Mouse (Mus musculus) gastrocnemius, postnatal 25 days (tissue): ENCODE data around the gene Zfp664. TPM values are rescaled to one million over a fixed set of nuclear protein-coding genes. Genes with fewer than 3 reads are reported as not detected.

ENCODE experiments used
- DNase-seq: peaks from one replicate; pipeline ENCODE4 v3.0.0; 2022
- total RNA-seq, 2 experiments: library from RNA; stranded (reverse); gene quantifications; 1 replicate in 1 of 2; 2 replicates in 1 of 2; pipeline ENCODE4 v1.2.3; 2021

The Zfp664 gene
- total RNA-seq, 2 experiments from 2014 or later: 18.2 to 19.0 TPM

DNA sequence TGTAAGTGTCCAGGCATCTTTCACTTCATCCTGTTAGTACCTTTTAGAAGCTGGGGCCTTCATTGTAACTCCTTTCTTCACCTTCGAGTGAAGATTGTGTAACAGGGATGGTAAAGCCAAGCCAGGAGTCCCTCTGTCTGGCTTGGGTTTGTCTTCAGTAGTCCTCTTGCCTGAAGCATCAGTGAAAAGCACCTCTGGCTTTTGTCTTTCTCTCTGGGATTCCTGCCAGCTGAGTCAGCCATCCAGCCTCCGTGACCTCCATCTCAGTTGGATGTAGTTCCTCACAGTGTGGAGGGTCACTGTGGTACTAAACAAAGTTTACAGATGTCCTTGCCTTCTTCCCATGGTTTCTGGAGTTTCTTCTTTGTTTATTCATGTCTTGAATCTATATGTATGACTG is 9.5 kb downstream of the Zfp664 start:
- DNase-seq: no peak

DNA sequence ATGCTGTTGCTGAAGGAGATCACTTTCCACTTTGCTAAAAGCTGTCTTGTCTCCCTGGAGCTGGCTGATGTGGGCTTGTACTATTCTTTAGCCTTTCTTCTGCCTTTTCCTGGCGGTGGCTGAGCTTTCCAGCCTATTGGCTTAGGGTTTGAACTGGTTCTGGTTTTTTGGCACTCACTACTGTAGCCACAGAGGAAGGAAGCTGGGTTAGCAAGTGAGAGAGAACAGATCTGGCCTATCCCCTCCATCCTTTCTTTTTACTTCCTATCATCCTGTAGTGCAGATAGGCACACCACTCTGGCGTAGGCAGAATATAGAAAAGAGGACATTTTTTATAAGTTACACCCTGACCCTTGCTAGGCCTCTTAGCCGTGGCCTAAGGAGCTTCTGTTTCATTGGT is 10.6 kb downstream of the Zfp664 start:
- no peak for DNase-seq

DNA sequence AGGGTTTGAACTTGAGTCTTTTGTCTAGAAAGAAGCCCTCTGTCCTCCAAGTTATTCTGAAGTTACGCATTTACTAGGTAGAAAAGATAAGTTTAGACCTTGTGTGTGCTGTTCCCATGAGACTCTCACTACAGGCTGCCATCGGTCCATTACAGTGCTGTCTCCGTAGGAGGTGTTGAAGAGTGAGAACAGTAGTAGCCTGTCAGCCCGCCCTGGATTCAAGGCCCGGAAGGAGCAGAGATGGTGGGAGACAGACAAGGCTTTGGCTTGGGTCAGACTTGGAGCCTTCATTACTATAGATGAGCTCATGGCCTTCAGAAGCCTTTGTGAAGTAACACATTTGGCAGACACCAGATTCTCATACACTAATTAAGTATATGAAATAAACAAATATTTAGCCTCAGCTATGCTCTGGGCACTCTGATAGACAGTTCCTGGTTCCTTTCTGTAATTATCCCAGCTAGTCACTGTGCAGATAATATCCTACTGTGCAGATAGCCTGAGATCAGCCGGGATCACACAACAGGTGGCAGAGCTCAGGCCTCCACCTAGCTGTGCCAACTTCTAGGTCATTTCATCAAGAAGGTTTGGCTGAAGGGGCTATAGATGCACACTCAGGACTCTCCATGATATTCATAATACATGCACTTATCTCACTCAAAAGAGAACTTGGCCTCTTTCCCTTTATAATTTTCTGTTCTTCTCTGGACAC is 11.6 kb downstream of the Zfp664 start:
- no peak for DNase-seq

DNA sequence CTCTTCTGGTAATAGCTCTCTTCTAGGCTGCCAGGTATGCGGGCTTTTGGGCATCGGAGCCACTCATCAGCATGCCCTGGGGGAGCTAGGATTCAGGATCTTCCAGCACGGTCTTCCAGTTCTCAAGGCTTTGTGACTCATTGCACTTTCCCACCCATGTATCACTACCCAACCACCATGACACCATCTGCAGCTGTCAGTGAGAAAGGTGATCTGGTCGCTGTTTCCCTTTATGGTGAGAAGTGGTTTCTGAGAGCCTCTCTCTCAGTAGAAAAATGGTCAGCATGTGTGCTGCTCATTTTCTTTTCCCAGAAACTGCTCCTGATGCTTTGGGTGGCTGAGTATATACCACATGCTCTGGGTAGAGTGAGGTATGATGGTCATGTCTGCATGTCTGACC is 16.8 kb downstream of the Zfp664 start:
- no peak for DNase-seq

DNA sequence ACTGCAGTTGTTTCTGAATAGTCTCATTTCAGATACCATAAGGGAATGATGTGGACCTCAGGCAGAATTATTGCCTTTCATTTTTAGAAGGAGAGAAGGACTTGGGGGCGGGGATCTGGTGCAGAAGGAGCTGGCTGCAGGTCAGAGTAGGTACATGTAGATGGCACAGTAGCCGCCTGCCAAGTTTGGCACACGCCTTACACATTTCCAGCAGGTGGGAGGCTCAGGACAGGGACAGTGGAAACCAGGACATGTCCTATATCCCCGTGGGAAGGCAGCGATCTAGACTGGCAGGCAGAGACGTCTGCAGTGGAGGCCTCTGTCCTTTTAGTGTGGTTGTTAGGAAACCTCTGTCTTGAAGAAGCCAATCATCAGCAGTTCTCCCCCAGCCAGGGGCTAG is 17.3 kb downstream of the Zfp664 start:
- DNase-seq: no peak

DNA sequence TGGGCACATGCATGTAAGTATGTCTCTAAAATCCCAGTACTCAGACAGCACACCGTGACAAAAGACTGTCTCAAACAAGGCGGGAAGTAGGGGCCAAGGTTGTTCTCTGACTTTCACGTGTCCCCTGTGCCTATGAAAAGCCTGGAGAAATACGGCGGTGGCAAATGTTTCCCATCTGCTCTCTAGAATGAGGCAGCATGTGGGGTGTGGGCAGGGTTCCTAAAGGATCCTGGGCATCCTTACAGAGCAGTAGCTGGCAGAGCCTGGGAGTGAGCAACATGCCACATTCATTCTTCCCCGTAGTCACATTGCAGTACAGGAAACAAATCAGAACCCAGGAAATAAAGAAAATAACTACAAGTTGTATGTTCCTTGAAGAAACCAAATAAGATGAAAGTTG is 21.4 kb downstream of the Zfp664 start:
- DNase-seq: no peak

DNA sequence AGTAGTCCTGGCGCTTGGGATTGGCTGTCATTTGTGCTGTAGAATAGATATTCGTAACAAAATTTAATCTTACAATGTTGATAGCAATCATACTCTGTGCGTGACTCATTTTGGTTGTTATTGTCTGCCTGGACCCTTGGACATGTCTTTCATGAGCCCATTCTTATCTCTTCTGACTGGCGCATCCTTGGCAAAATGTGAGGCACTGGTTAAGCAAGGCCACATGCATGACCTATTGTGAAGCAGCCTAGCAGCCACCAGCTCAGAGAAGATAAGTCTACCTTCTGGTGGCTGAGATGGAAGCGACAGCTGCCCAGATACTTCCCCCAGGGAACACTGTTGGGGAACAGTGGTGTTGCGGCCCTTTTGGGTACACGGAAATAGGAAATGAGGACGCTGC is 26.2 kb downstream of the Zfp664 start:
- no peak for DNase-seq

DNA sequence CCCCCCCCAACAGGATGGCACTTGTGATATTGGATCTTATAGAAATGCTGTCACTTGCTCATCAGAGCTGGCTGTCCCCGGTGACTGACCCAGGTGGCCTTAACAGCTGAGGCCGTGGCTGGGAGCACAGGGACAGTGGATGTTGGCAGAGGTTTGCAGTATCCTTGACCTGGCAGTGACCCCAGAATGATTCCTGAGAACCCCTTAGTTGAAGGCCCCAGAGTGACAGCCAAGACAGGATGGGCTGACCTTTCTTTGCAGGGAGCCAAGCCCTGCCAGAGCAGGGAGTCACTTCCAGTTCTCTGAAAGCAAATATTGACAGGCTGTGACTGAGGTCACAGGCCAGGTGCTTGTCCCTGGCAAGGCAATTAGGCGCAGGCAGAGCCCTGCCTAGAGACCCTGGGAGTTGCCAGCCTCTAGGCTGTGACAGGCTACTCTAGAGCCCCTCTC is 29.5 kb downstream of the Zfp664 start:
- peak; percentile 88 for DNase-seq

DNA sequence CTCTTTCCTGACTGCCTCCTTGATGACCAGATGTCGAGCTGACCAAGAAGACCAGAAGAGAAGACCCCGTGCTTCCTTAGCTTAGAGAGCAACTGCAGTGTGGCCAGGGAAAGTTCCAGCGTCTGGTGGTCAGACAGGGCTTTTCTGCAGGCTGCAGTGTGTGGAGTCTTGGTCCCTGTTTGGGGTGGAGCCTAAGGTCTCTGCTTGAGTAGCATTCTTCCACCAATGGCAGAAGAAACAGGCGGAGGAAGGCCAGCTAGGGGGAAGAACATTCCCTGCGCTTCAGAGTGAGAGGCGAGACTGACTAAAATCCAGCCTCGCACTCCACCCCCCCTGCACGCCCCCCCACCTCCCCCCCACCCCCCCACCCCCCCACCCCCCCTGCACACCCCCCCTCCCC is 33.6 kb downstream of the Zfp664 start:
- DNase-seq: no peak

DNA sequence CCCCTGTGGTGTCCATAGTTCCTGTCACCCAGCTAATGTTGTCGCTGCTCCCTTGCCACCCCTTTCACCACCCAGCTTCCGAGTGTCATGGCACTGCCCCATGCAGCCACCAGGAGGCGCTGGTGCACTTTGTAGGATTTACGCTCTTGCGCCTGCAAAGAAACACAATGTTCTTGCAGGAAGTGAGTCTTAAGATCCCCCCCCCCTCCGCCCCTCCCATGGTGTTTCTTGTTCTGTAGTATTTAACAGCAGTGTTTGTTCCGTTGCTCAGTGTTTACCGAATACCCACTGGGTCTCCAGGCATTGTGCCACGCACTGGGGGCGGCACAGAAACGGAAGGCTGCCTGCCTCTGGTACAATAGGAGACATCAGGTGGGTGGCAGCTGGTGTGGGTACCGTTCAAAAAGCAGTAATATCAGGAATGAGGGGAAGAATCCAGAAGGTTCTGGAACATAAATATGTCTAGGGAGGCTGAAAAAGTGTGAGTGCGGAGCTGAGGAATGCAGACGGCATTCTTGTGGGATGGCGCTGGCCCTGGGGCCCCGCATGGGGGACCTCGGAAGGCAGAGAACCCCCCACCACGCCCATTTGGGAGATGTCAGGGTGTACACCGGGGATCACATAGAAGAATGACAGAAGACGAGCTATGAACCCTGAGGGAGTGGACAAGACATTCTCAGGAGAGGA is 37.6 kb downstream of the Zfp664 start:
- DNase-seq: peak; percentile 73

DNA sequence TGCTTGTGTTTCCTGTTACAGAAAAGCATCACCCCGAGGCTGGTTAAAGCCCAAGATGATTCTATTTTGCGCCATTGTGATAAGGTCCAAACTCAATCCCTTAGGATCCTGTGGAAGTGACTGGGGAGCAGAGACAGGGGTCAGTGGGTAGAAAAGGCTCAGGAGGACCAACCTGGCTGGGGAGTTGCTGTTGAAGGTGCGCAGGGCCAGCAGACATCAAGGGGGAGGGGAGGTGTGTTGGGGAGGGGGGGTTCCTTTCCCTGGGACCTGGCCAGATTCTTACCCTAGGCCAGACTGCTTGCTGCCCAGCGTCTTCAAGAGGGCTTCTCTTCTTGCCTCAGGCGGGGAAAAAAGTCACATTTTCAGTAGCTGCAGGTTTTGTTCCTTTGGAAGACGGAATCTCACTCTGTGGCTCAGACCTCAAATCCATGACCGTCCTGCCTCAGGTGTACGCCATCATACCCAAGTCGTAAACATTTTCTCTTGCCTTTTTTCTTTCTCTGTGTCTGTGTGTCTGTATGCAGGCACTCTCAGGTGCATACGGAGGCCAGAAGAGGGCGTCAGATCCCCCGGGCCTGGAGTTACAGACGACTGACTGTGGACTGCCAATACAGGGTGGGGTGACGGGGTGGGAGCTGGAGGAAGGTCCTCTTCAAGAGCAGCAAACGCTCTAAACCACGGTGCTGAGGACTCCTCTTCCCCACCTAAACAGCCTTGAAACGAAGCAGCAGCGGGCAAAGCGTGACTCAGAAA is 38.4 kb downstream of the Zfp664 start:
- no peak for DNase-seq

DNA sequence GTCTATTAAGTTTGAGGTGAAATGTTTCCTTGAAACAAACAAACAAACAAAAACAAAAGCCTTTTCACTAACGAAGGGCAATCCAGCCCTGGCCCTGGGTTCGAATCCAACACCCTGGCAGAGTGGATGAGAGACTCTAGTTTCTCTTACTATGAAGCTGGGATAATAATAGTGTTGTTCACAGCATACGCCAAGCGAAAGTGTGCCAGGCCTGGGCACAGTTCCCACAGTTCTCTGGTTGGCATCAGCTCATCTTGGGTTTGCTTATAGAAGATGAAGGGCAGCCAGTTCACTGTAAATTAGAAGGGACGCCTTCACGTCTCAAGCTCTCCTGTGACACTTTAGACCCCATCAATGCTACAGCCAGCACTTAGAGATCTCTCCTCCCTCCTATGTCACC is 39.2 kb downstream of the Zfp664 start:
- DNase-seq: no peak

DNA sequence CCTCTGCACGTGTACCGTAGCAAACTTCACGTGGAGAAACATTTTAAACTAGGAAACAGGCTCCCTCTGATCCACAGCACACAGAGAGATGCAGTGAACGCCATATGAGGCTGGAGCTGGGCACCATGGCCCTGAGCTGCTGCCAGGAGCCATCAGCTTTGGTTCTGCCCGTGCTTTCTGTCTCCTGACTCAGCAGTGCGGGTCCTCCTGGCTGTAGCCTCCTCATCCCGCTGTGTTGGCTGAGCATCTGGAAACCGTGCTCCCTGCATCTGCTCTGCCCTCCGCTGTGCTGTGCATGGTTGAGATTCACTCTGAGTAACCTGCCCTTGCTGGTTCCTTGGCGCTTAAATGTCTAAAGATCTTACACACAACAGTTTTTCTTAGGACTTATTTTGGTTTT is 39.7 kb downstream of the Zfp664 start:
- no peak for DNase-seq

DNA sequence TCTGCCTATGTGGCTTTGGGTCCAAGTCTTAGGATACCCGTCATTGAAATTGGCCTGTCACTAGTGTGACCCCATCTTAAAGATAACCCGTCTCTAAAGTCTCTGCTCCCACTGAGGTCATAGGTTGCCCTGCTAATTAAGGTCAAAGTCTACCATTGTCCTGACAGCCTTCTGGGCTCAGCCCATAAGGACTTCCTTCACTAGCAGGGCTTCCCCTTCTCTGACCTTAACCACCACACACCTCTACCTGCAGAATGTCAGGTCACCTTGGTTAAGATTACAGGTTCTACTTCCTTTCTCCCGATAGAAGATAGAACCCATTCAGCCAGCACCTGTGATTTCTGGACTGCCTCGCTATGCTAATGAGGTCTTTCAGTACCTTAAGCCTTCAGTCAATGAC is 41.4 kb downstream of the Zfp664 start:
- DNase-seq: no peak

DNA sequence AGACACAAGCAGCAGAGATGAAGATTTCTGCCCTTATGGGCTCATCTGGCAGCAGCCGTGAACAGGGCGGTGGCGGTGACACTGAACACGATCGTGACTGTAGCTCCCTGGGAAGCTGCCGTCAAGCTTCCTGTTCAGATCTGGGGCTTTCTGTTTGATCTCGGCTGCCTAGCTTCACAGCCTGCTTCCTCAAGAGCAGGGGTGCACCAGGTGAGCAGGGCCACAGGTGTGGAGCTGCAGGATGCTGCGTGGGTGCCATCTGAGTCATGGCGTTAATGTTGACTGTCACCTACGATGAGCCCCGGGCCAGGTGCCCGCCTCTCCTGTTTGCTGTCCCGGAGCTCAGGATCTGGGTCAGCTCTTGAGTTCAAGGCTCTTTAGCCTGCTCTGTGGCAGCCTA is 44.4 kb downstream of the Zfp664 start:
- no peak for DNase-seq

DNA sequence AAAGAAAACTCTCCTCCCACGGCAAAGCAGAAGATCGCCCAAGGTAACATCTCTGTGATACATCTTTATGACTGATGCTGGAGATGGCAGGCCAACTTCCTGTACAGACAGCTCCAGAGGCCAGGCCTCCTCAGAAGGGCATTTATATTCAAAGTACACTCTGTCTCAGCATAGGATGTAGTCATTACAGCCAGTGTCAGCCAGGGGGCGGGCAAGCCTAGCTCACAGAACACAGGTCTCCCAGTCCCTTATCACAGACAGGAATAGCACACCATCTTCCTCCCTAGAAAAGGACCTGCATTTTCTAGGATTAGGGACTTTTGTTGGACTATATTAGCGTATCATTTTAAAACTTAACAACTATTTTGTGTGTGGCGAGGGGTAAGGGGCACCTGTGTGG is 46.4 kb downstream of the Zfp664 start:
- peak; percentile 66 for DNase-seq

DNA sequence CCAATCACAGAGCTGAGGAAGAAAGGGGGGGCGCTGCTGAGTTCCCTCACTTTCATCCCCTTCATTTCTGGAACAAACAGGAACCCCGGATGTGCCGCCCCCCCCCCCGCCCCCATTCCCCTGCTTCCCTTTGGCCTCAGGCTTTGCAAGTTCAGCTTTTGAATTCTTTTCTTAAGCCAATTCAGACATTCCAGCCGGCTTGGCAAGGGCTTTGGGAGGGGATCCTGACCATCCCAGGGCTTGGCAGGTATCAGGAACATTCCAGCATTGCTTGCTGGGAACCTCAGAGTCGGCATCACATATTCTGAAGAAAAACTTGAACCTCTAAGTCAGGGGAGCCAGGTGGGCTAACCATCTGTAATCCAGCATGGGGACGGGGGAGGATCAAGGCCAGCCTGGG is 49.8 kb downstream of the Zfp664 start:
- DNase-seq: peak; percentile 26

DNA sequence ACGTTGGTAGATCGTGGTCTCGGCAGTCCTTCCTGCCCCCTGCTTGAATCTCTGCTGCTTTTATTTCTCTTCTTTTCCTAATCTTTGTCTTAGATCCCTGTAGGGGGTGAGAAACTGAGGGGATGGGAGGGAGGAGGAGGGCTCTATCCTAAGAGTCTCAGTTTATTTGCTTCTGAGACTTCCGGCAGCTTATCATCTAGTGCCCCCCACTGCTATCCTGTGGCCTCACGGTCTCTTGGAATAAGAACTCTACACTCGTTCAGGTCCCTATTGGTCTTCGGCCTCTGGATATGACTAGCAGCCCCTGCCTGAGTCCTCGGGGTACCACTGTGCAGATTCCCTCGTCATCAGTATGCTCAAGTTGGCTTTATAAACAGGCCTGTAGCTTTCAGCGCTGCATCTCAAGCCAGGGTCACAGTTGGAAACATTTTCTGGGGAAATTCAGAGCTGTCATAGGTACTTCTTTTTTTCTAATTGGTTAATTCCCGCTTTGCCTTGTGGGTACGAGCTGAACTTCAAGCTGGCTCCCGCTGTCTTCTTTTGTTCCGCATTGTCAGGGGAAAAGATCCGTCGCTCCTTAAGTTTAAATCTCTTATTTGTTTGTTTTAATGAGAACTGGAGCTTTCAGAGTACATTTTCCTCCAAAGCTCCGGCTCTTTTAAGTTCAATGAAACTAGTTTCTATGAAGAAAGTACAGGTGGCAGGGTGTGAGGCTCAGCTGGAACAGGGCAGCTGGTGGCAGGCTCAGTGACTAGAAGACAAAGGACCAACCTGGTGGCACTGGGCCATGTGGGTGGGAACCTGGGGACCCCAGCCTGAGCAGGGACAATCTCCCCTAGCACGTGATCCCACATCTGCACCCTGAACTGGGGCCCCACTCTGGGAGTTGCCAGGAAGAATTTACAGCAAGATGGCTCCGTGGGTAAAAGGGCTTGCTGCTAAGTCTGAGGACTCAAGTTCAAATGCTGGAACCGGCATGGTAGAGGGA is 50.7 kb downstream of the Zfp664 start:
- no peak for DNase-seq

DNA sequence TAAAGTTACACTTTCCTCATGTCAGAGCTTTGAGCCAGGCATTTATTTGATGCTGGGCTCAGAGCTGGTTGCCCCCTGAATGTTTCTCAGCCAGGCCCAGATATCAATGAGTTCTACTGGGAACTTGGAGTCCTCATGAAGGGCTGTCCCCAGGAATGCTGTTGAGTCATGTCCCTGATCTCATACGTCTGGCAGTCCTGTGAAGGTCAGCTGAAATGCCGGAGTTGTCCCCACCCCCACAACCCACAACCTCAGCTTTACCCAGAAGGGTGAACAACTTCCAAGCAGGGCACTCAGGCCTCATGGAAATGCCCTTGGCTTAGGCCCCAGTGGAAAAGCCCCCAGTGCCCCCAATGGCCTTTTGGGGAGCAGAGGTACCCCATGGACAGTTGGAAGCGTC is 57.3 kb downstream of the Zfp664 start:
- DNase-seq: no peak

DNA sequence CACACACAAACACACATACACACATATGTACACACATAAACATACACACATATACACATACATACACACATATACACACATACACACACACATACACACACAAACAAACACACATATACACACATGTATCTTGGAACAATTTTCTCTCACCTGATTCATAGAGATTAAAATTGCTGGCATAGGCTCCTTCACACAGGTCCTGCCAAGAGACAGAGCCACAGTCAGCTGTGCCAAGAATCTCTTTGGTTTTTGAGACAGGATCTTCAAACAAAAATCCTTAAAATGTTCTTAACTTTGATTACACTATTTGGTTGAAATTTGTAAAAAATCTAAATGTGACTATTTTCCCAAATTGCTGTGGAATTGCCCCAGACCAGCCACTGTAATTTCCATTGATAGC is 58.9 kb downstream of the Zfp664 start:
- no peak for DNase-seq

DNA sequence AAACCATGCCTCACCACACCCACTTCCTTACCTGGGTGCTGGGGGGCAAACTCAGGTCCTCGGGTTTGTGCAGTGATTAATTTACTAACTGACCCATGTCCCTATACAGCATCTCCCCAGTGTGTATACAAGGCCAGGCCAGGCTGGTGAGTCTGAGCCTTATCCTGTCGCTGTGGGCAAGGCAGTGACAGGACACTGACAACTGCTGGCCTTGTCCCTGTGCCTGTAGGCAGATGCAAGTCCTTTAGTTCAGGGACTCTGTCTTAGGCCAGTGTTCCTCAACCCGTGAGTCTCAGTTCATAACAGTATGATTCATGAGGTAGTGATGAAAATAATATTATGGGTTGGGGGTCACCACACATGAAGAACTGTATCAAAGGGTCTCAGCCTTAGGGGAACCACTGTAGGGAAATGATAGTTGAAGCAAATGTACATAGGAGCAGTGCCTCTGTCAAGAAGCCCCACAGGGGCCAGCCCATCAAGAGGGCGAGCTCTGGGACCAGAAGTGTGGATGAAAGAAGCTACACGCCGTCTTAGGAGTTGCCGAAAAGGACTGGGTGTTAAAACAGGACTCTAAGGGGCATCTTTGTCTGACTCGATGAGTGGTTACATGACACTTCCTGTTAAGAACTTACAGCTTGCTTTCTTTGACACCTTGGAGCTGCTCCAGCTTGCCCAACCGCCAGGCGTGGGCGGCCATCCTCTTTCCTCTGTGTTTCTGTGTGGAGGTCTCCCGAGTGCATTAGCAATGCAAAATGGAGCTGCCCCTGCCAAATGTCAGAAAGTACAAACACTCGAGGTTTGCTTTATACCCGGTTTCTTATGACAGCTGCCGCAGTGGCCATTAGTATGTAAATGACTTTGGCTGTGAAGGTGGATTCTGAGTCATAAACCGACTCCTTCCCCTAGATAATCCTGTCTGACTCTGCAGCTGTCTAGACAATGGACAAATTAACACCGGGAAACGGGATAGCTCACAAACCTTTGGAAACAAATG is 60.2 kb downstream of the Zfp664 start:
- DNase-seq: no peak
